Mouse (Mus musculus): ENCODE data around the gene Mef2d. TPM values are rescaled to one million over a fixed set of nuclear protein-coding genes. Genes with fewer than 3 reads are reported as not detected.

Gene Mef2d
- total RNA-seq, 1 experiment, result 10.4 TPM

- Histone ChIP-seq H3K27ac (ENCODE audit: insufficient read depth, low read depth, low read length, poor library complexity, severe bottlenecking) (no peak overlapping the region), H3K4me1 (ENCODE audit: control insufficient read depth in 2 of 2, insufficient read depth in 2 of 2, low read length in 2 of 2, poor library complexity in 1 of 2) (0 out of 4 replicates have a peak, but pooled peaks cover 0 to 2% of the 10 kb centered on the region in 2 experiments), H3K36me3 (ENCODE audit: control insufficient read depth, insufficient read depth, low read length, poor library complexity, severe bottlenecking) (no peaks in the 10 kb centered on the region), H3K4me3 (ENCODE audit: insufficient read depth in 1 of 2, low read depth in 1 of 2, low read length in 2 of 2, poor library complexity in 1 of 2, severe bottlenecking in 1 of 2) (no peak overlapping the region), H3K9ac (ENCODE audit: insufficient read depth, low read depth, low read length, poor library complexity, severe bottlenecking) (no peak overlapping the region), H3K9me3 (ENCODE audit: control insufficient read depth, insufficient read depth, low read depth, low read length) (no peaks in the 10 kb centered on the region)
- TF ChIP-seq HCFC1 (IDR thresholded peaks at IDR 0.05; ENCODE audit: borderline replicate concordance, insufficient read depth, low read length), result no peak
- no peak for TF ChIP-seq ZNF384 (IDR thresholded peaks at IDR 0.05; ENCODE audit: low read depth, low read length)
- TF ChIP-seq CHD2 (IDR thresholded peaks at IDR 0.05; ENCODE audit: low read depth, low read length), result no peak
- TF ChIP-seq MAFK (IDR thresholded peaks at IDR 0.05; ENCODE audit: insufficient read depth, low read depth, low read length), result no peak
- no peak for TF ChIP-seq ZC3H11A (IDR thresholded peaks at IDR 0.05; ENCODE audit: borderline replicate concordance, low read depth, low read length)
- in situ Hi-C loops (cut with MboI; ENCODE audit: low sequenced_read_pairs in 2 of 2, unreplicated experiment in 2 of 2), result no loop called here
- DNase-seq (ENCODE audit: low read depth, low spot score), result no peak
Observed at GRCm38 (mm10) chr3:88204751-88205150, 62.6 kb downstream of the Mef2d start.

- in situ Hi-C loops (cut with MboI; ENCODE audit: low sequenced_read_pairs in 2 of 2, unreplicated experiment in 2 of 2), result no loop called here
- Histone ChIP-seq H3K4me3 (ENCODE audit: insufficient read depth in 1 of 2, low read depth in 1 of 2, low read length in 2 of 2, poor library complexity in 1 of 2, severe bottlenecking in 1 of 2) (no peak overlapping the region), H3K36me3 (ENCODE audit: control insufficient read depth, insufficient read depth, low read length, poor library complexity, severe bottlenecking) (no peaks in the 10 kb centered on the region), H3K9ac (ENCODE audit: insufficient read depth, low read depth, low read length, poor library complexity, severe bottlenecking) (no peak overlapping the region), H3K9me3 (ENCODE audit: control insufficient read depth, insufficient read depth, low read depth, low read length) (no peaks in the 10 kb centered on the region), H3K27ac (ENCODE audit: insufficient read depth, low read depth, low read length, poor library complexity, severe bottlenecking) (no peak overlapping the region), H3K4me1 (ENCODE audit: control insufficient read depth in 2 of 2, insufficient read depth in 2 of 2, low read length in 2 of 2, poor library complexity in 1 of 2) (0 out of 4 replicates have a peak, but pooled peaks cover 0 to 2% of the 10 kb centered on the region in 2 experiments)
- no peak for DNase-seq (ENCODE audit: low read depth, low spot score)
- no peak for TF ChIP-seq CHD2 (IDR thresholded peaks at IDR 0.05; ENCODE audit: low read depth, low read length)
- no peak for TF ChIP-seq ZNF384 (IDR thresholded peaks at IDR 0.05; ENCODE audit: low read depth, low read length)
- no peak for TF ChIP-seq ZC3H11A (IDR thresholded peaks at IDR 0.05; ENCODE audit: borderline replicate concordance, low read depth, low read length)
- TF ChIP-seq MAFK (IDR thresholded peaks at IDR 0.05; ENCODE audit: insufficient read depth, low read depth, low read length), result no peak
- TF ChIP-seq HCFC1 (IDR thresholded peaks at IDR 0.05; ENCODE audit: borderline replicate concordance, insufficient read depth, low read length), result no peak
Observed at GRCm38 (mm10) chr3:88205176-88205562, 63.0 kb downstream of the Mef2d start.

GRCm38 (mm10) chr3:88205563-88206491 lies 63.7 kb downstream of the Mef2d start:
- TF ChIP-seq HCFC1 (IDR thresholded peaks at IDR 0.05; ENCODE audit: borderline replicate concordance, insufficient read depth, low read length), result no peak
- no peak for TF ChIP-seq ZNF384 (IDR thresholded peaks at IDR 0.05; ENCODE audit: low read depth, low read length)
- H3K36me3 ChIP-seq (ENCODE audit: control insufficient read depth, insufficient read depth, low read length, poor library complexity, severe bottlenecking), result no peaks in the 10 kb centered on the region
- no peak for DNase-seq (ENCODE audit: low read depth, low spot score)
- no peaks in the 10 kb centered on the region for H3K9me3 ChIP-seq (ENCODE audit: control insufficient read depth, insufficient read depth, low read depth, low read length)
- no peak overlapping the region for H3K9ac ChIP-seq (ENCODE audit: insufficient read depth, low read depth, low read length, poor library complexity, severe bottlenecking)
- in situ Hi-C loops (cut with MboI; ENCODE audit: low sequenced_read_pairs in 2 of 2, unreplicated experiment in 2 of 2), result no loop called here
- H3K4me1 ChIP-seq (ENCODE audit: control insufficient read depth in 2 of 2, insufficient read depth in 2 of 2, low read length in 2 of 2, poor library complexity in 1 of 2), result no peaks in the 10 kb centered on the region
- no peak overlapping the region for H3K4me3 ChIP-seq (ENCODE audit: insufficient read depth in 1 of 2, low read depth in 1 of 2, low read length in 2 of 2, poor library complexity in 1 of 2, severe bottlenecking in 1 of 2)
- H3K27ac ChIP-seq (ENCODE audit: insufficient read depth, low read depth, low read length, poor library complexity, severe bottlenecking), result no peak overlapping the region

- H3K4me3 ChIP-seq (ENCODE audit: insufficient read depth in 1 of 2, low read depth in 1 of 2, low read length in 2 of 2, poor library complexity in 1 of 2, severe bottlenecking in 1 of 2), result no peak overlapping the region
- no peak for TF ChIP-seq ZC3H11A (IDR thresholded peaks at IDR 0.05; ENCODE audit: borderline replicate concordance, low read depth, low read length)
- TF ChIP-seq MAFK (IDR thresholded peaks at IDR 0.05; ENCODE audit: insufficient read depth, low read depth, low read length), result no peak
- no peak for TF ChIP-seq ZNF384 (IDR thresholded peaks at IDR 0.05; ENCODE audit: low read depth, low read length)
- TF ChIP-seq HCFC1 (IDR thresholded peaks at IDR 0.05; ENCODE audit: borderline replicate concordance, insufficient read depth, low read length), result no peak
- no peak for TF ChIP-seq CHD2 (IDR thresholded peaks at IDR 0.05; ENCODE audit: low read depth, low read length)
Observed at GRCm38 (mm10) chr3:88206500-88206899, 64.3 kb downstream of the Mef2d start.

More at GRCm38 (mm10) chr3:88206500-88206899, 64.3 kb downstream of the Mef2d start:
- Histone ChIP-seq H3K4me1 (ENCODE audit: control insufficient read depth in 2 of 2, insufficient read depth in 2 of 2, low read length in 2 of 2, poor library complexity in 1 of 2) (no peaks in the 10 kb centered on the region), H3K36me3 (ENCODE audit: control insufficient read depth, insufficient read depth, low read length, poor library complexity, severe bottlenecking) (no peaks in the 10 kb centered on the region), H3K9ac (ENCODE audit: insufficient read depth, low read depth, low read length, poor library complexity, severe bottlenecking) (no peak overlapping the region), H3K9me3 (ENCODE audit: control insufficient read depth, insufficient read depth, low read depth, low read length) (no peaks in the 10 kb centered on the region), H3K27ac (ENCODE audit: insufficient read depth, low read depth, low read length, poor library complexity, severe bottlenecking) (no peak overlapping the region)
- DNase-seq (ENCODE audit: low read depth, low spot score), result no peak
- in situ Hi-C loops (cut with MboI; ENCODE audit: low sequenced_read_pairs in 2 of 2, unreplicated experiment in 2 of 2), result no loop called here
